Mouse (Mus musculus) CH12.LX (cell line): Measurements from ENCODE around the gene Meis2. TPM values are rescaled to one million over a fixed set of nuclear protein-coding genes. Genes with fewer than 3 reads are reported as not detected.

Source experiments
- DNase-seq: peaks from one replicate; pipeline ENCODE4 v3.0.0-alpha.2; 2013; ENCODE audit errors: extremely low read depth
- H3K27ac ChIP-seq: 2 replicates; pipeline ENCODE4 v1.5.1; 2012; ENCODE audit warnings: low read depth, mild to moderate bottlenecking, control low read depth, moderate library complexity; ENCODE audit not compliant: insufficient read depth
- H3K27me3 ChIP-seq: replicated peaks from 2 replicates; pipeline ENCODE3; 2012; ENCODE audit warnings: inconsistent platforms
- H3K36me3 ChIP-seq, 2 experiments: replicated peaks in 1 of 2; 2 replicates each; pipeline versions ENCODE3 to v1.6.1; 2012; ENCODE audit warnings: inconsistent platforms in 1 of 2, low read length in 1 of 2, mild to moderate bottlenecking in 1 of 2, mixed read lengths in 1 of 2, moderate library complexity in 1 of 2; ENCODE audit not compliant: control insufficient read depth in 1 of 2, insufficient read depth in 1 of 2
- H3K4me1 ChIP-seq, 2 experiments: 2 replicates each; pipeline ENCODE4 v1.6.1; 2012; ENCODE audit warnings: inconsistent platforms in 1 of 2, moderate library complexity in 1 of 2; ENCODE audit not compliant: insufficient read depth in 2 of 2, control insufficient read depth in 1 of 2
- H3K4me2 ChIP-seq: 2 replicates; pipeline ENCODE4 v1.6.1; 2012; ENCODE audit warnings: low read depth, mild to moderate bottlenecking, control low read depth; ENCODE audit not compliant: poor library complexity, insufficient read depth, severe bottlenecking
- H3K4me3 ChIP-seq, 3 experiments: fragments of 150-350 bp in 1 of 3; sonication (generic) in 1 of 3; replicated peaks in 1 of 3; 2 replicates each; pipeline versions ENCODE3 to v1.5.1; 2011 to 2012; ENCODE audit warnings: low read depth in 2 of 3, low read length in 2 of 3, mild to moderate bottlenecking in 2 of 3, moderate library complexity in 2 of 3, control low read depth in 1 of 3, improper control_type of control experiment in 1 of 3, inconsistent platforms in 1 of 3, mixed read lengths in 1 of 3; ENCODE audit not compliant: poor library complexity in 1 of 3
- H3K79me2 ChIP-seq: replicated peaks from 2 replicates; pipeline ENCODE4 v1.6.1; 2012; ENCODE audit warnings: mild to moderate bottlenecking, moderate library complexity; ENCODE audit not compliant: control insufficient read depth, poor library complexity, insufficient read depth, severe bottlenecking; ENCODE audit errors: extremely low read depth
- H3K9ac ChIP-seq: 2 replicates; pipeline ENCODE4 v1.6.1; 2012; ENCODE audit warnings: low read depth, mild to moderate bottlenecking, control low read depth, moderate library complexity; ENCODE audit not compliant: insufficient read depth
- H3K9me3 ChIP-seq: replicated peaks from 2 replicates; pipeline ENCODE3; 2012; ENCODE audit warnings: low read length, inconsistent platforms, mixed read lengths
- CHD1 ChIP-seq: IDR thresholded peaks from 2 replicates; pipeline ENCODE4 v1.6.1; 2012; ENCODE audit warnings: low read depth, low read length, improper control_type of control experiment, inconsistent platforms
- CTCF ChIP-seq, 2 experiments: IDR thresholded peaks in 1 of 2; conservative IDR thresholded peaks in 1 of 2; 2 replicates each; pipeline ENCODE4 v1.5.1; 2011 to 2012; ENCODE audit warnings: low read depth in 2 of 2, low read length in 2 of 2, improper control_type of control experiment in 1 of 2, inconsistent platforms in 1 of 2, mild to moderate bottlenecking in 1 of 2, moderate library complexity in 1 of 2
- E2F4 ChIP-seq: IDR thresholded peaks from 2 replicates; pipeline ENCODE4 v1.6.1; 2011; ENCODE audit warnings: low read depth, low read length, improper control_type of control experiment; ENCODE audit not compliant: insufficient replicate concordance
- EP300 ChIP-seq: IDR thresholded peaks from 2 replicates; pipeline ENCODE4 v1.6.1; 2011; ENCODE audit warnings: low read length, improper control_type of control experiment
- ETS1 ChIP-seq: conservative IDR thresholded peaks from 2 replicates; pipeline ENCODE4 v1.6.1; 2012; ENCODE audit warnings: low read depth, mild to moderate bottlenecking, inconsistent platforms, low read length, improper control_type of control experiment, moderate library complexity
- IRF4 ChIP-seq: IDR thresholded peaks from 2 replicates; pipeline ENCODE4 v1.6.1; 2014; ENCODE audit warnings: low read depth, mild to moderate bottlenecking, inconsistent platforms, low read length, improper control_type of control experiment
- JUN ChIP-seq: IDR thresholded peaks from 2 replicates; pipeline ENCODE4 v1.6.1; 2011; ENCODE audit warnings: low read depth, mild to moderate bottlenecking, low read length, improper control_type of control experiment, moderate library complexity; ENCODE audit not compliant: insufficient read depth
- KAT2A ChIP-seq: IDR thresholded peaks from 2 replicates; pipeline ENCODE4 v1.6.1; 2012; ENCODE audit warnings: low read length, improper control_type of control experiment, inconsistent platforms; ENCODE audit not compliant: insufficient replicate concordance
- MEF2A ChIP-seq: IDR thresholded peaks from 2 replicates; pipeline ENCODE4 v1.6.1; 2014; ENCODE audit warnings: low read depth, mild to moderate bottlenecking, inconsistent platforms, low read length, improper control_type of control experiment, borderline replicate concordance
- POLR2A ChIP-seq: IDR thresholded peaks from 2 replicates; pipeline ENCODE4 v1.6.1; 2011; ENCODE audit warnings: low read depth, mild to moderate bottlenecking, improper control_type of control experiment, low read length
- RAD21 ChIP-seq: IDR thresholded peaks from 2 replicates; pipeline ENCODE4 v1.6.1; 2011; ENCODE audit warnings: low read depth, mild to moderate bottlenecking, low read length, improper control_type of control experiment, moderate library complexity
- SIN3A ChIP-seq: IDR thresholded peaks from 2 replicates; pipeline ENCODE4 v1.6.1; 2012; ENCODE audit warnings: low read length, improper control_type of control experiment, inconsistent platforms
- TBP ChIP-seq: conservative IDR thresholded peaks from 2 replicates; pipeline ENCODE4 v1.6.1; 2011; ENCODE audit warnings: low read depth, low read length, improper control_type of control experiment
- TCF12 ChIP-seq: IDR thresholded peaks from 2 replicates; pipeline ENCODE4 v1.6.1; 2014; ENCODE audit warnings: low read depth, mild to moderate bottlenecking, inconsistent platforms, low read length, improper control_type of control experiment
- UBTF ChIP-seq: IDR thresholded peaks from 2 replicates; pipeline ENCODE4 v1.6.1; 2012; ENCODE audit warnings: low read depth, mild to moderate bottlenecking, inconsistent platforms, low read length, improper control_type of control experiment, moderate library complexity
- ZC3H11A ChIP-seq: IDR thresholded peaks from 2 replicates; pipeline ENCODE4 v1.6.1; 2012; ENCODE audit warnings: low read depth, mild to moderate bottlenecking, inconsistent platforms, low read length, improper control_type of control experiment
- dilution Hi-C: fragments of 300-500 bp; cut with MboI; formaldehyde crosslinking; loops from 2 replicates; pipeline ENCODE4 v1.14.3; 2020; ENCODE audit warnings: low sequenced_read_pairs; ENCODE audit not compliant: extremely low pct_unique_long_range_greater_than_20kb, extremely low pct_ligation_motif_present
- in situ Hi-C: fragments of 300-500 bp; cut with MboI; formaldehyde crosslinking; loops from 3 replicates; pipeline ENCODE4 v1.14.3; 2019; ENCODE audit warnings: low sequenced_read_pairs, low pct_ligation_motif_present, low pct_unique_long_range_greater_than_20kb, mixed read lengths
- polyA plus RNA-seq: library from polyadenylated mRNA; unstranded; fragments of >175 nt; gene quantifications from 2 replicates; pipeline ENCODE4 v1.2.1, GENCODE M21; 2012; ENCODE audit warnings: low read depth; ENCODE audit not compliant: insufficient read length
- total RNA-seq, 2 experiments: library from RNA; depleted of rRNA; stranded (reverse); fragments of 300-350 nt in 1 of 2; fragments of >200 nt in 1 of 2; gene quantifications; 2 replicates each; pipeline ENCODE4 v1.2.3; 2012 to 2014

Meis2 gene
- total and polyA plus RNA-seq, 3 experiments = not detected

DNA sequence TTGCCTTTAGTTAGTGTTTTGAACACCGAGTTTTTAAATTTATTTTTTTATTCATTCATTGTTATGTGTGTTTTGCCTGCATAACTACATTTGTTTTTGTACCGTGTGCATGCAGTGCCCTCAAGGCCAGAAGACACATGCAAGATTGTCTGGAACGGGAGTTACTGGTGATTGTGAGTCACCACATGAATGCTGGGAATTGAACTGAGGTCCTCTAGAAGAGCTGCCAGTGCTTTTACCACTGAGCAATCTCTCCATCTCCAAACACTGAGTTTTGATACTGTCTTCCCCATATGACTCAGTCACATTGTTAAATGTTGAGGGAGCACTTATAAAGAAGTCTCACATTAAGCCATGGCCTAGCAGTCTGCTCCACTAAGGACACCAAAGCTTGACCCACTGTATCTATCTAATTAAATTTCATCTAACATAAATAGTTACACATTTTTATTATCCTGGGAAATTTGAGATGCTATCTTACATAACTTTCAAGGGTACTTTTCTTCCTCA, 94.3 kb downstream of the Meis2 start:
- H3K4me2 ChIP-seq = no peak overlapping the region
- dilution Hi-C loops = no loop called here
- in situ Hi-C loops = no loop called here
- no peaks in the 10 kb centered on the region for H3K79me2 ChIP-seq
- no peak for DNase-seq
- TF ChIP-seq ZC3H11A (no peak), CHD1 (no peak), KAT2A (no peak), ETS1 (no peak), MEF2A (no peak), CTCF (conservative IDR thresholded peaks at IDR 0.05 in 1 of 2, IDR thresholded peaks at IDR 0.05 in 1 of 2; ENCODE audit: low read depth in 2 of 2, low read length in 2 of 2) (no peak), UBTF (no peak), E2F4 (no peak), TCF12 (no peak), EP300 (no peak), POLR2A (no peak), JUN (no peak), RAD21 (no peak), IRF4 (no peak)
- TF ChIP-seq, all 38 proteins: peak for 0
- H3K27me3 ChIP-seq = no peaks in the 10 kb centered on the region
- H3K9me3 ChIP-seq = no peaks in the 10 kb centered on the region
- H3K4me3 ChIP-seq = no peak overlapping the region
- no peak overlapping the region for H3K27ac ChIP-seq
- H3K36me3 ChIP-seq = no peaks in the 10 kb centered on the region
- H3K9ac ChIP-seq = no peak overlapping the region
- no peaks in the 10 kb centered on the region for H3K4me1 ChIP-seq

GRCm38 (mm10) chr2:115970091-115970820, 95.4 kb downstream of the Meis2 start:
- dilution Hi-C loops = no loop called here
- no peak for DNase-seq
- no peaks in the 10 kb centered on the region for H3K27me3 ChIP-seq
- H3K9me3 ChIP-seq = no peaks in the 10 kb centered on the region
- no peaks in the 10 kb centered on the region for H3K79me2 ChIP-seq
- TF ChIP-seq SIN3A (no peak), E2F4 (no peak), TCF12 (no peak), TBP (no peak), POLR2A (no peak)
- no peaks in the 10 kb centered on the region for H3K4me1 ChIP-seq
- in situ Hi-C loops = no loop called here
- H3K9ac ChIP-seq = no peak overlapping the region
- H3K36me3 ChIP-seq = no peaks in the 10 kb centered on the region
- no peak overlapping the region for H3K4me3 ChIP-seq
- H3K27ac ChIP-seq = no peak overlapping the region
- H3K4me2 ChIP-seq = no peak overlapping the region
